Mouse (Mus musculus) liver, adult (tissue): ENCODE measurements around the gene Yae1d1.

Source experiments
- GATA4 ChIP-seq: IDR thresholded peaks from 2 replicates; pipeline ENCODE4 v1.6.1; 2014; ENCODE audit warnings: mild to moderate bottlenecking, low read length; ENCODE audit not compliant: insufficient replicate concordance

Gene Yae1d1

GRCm38 (mm10) chr13:17944078-17944917, 48.9 kb downstream of the Yae1d1 start, which contains the start of gene Rala:
Gene Rala (minus strand): TSS chr13:17944239.
- TF ChIP-seq GATA4: no peak; the same call in 1 of the 2 replicates

GRCm38 (mm10) chr13:17943306-17944077, 49.7 kb downstream of the Yae1d1 start:
- TF ChIP-seq GATA4: no peak

GRCm38 (mm10) chr13:17942338-17942737, 50.8 kb downstream of the Yae1d1 start:
- TF ChIP-seq GATA4: no peak
